Mouse (Mus musculus) embryonic facial prominence, embryonic 13.5 days (tissue): ENCODE data around the gene Kcnc4. TPM values are rescaled to one million over a fixed set of nuclear protein-coding genes. Genes with fewer than 3 reads are reported as not detected.

Experiments
- ATAC-seq: fragments of 200-750 bp; cut with Nextera tagmentation; 2 replicates; pipeline ENCODE4 v1.8.0; 2017; ENCODE audit warnings: low read depth; ENCODE audit not compliant: insufficient number of reproducible peaks, insufficient read depth, low FRiP score, low TSS enrichment
- H3K27ac ChIP-seq: fragments of 300-500 bp; sonication (generic); 2 replicates; pipeline ENCODE4 v1.5.1; 2015; ENCODE audit warnings: moderate library complexity, mild to moderate bottlenecking, inconsistent platforms
- H3K27me3 ChIP-seq: fragments of 300-500 bp; sonication (generic); 2 replicates; pipeline ENCODE4 v1.6.1; 2015; ENCODE audit warnings: mild to moderate bottlenecking, inconsistent platforms
- H3K36me3 ChIP-seq: fragments of 300-500 bp; sonication (generic); 2 replicates; pipeline ENCODE4 v1.6.1; 2015; ENCODE audit warnings: mild to moderate bottlenecking, inconsistent platforms
- H3K4me1 ChIP-seq: fragments of 300-500 bp; sonication (generic); 2 replicates; pipeline ENCODE4 v1.6.1; 2015; ENCODE audit warnings: inconsistent platforms
- H3K4me2 ChIP-seq: fragments of 300-500 bp; sonication (generic); 2 replicates; pipeline ENCODE4 v1.6.1; 2015; ENCODE audit warnings: moderate library complexity, mild to moderate bottlenecking, inconsistent platforms
- H3K4me3 ChIP-seq: fragments of 300-500 bp; sonication (generic); 2 replicates; pipeline ENCODE4 v1.5.1; 2015; ENCODE audit warnings: mild to moderate bottlenecking, inconsistent platforms
- H3K9ac ChIP-seq: fragments of 300-500 bp; sonication (generic); 2 replicates; pipeline ENCODE4 v1.6.1; 2015; ENCODE audit warnings: mild to moderate bottlenecking, inconsistent platforms
- H3K9me3 ChIP-seq: fragments of 300-500 bp; sonication (generic); 2 replicates; pipeline ENCODE4 v1.6.1; 2016; ENCODE audit warnings: inconsistent platforms
- WGBS: fragments of 180-500 bp; shearing (Covaris S2); methylation state at CpG from one replicate; pipeline ENCODE4 v1.1.7; 2015; ENCODE audit warnings: mixed read lengths; 5-methylcytosine and 5-hydroxymethylcytosine counted together
- polyA plus RNA-seq: library from polyadenylated mRNA; unstranded; fragments of >200 nt; fragmentation: Nextera tagmentation; extraction: Ambion mirVana; gene quantifications from 2 replicates; pipeline ENCODE4 v1.2.1, GENCODE M21; 2015

The Kcnc4 gene
- 0.21 and 0.22 TPM in 2 replicates for polyA plus RNA-seq

DNA sequence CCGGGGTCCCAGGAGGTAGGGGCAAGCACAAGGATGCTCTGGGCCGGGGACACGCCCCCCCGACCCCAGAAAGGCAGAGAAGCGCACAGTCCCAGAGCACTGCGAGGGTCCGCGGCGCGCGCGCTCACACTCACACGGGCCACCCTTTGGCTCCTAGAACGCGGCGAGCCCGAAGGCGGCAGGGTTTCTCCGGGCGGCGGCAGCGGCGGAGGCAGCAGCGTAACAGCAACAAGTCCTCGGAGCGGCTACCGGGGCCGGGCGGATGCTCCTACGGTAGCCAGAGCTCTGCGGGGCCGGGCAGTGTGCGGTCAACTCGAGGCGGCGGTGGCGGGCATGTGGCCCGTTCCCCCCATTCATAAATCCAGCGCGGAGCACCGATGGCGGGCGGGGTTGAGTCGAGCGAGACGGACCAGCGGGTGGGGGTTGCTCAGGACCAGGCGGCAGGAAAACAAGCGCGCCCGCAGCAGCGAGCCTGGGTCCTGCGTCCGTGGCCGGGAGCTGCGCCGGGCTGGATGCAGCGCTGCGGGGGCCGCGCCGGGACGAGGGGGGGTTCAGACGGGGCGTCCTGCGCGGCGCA, at the start of gene Kcnc4:
Gene Kcnc4, minus strand, starts transcription at position 357 of the 577 bp plus-strand sequence.
- peak within 1 kb of the TSS; percentile 54 for H3K9ac ChIP-seq
- peak within 1 kb of the TSS; percentile 99 for H3K4me2 ChIP-seq
- H3K4me1 ChIP-seq, result peaks cover 26% of the 10 kb centered on the region
- H3K4me3 ChIP-seq, result peak within 1 kb of the TSS; percentile 57
- no peak; the same call in 1 of the 2 replicates for ATAC-seq
- under 1% methylated on average over 66 of the region's 68 CpGs for WGBS
- H3K27ac ChIP-seq, result no peak within 1 kb of the TSS
- peaks cover 94% of the 10 kb centered on the region for H3K27me3 ChIP-seq
- no peaks in the 10 kb centered on the region for H3K36me3 ChIP-seq
- H3K9me3 ChIP-seq, result no peaks in the 10 kb centered on the region

DNA sequence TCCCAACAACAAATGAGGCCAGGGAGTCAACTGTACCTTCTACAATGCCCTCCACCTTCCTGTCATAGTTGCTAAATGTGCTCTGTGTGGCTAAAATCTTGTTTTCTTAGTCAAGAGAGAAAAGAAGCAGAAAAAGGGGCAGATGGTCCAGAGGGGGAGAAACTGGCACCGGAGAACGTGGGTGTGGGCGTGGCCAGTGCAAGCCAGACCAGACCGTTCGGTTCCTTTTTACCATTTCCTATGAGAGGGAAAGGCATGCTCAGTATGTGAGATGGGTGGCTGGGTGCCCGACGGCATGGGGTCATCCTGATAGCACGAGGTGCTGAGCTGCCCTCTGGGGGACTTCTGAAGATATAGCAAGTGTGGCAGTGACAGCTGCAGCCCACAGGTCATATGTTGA, 49.3 kb upstream of the Kcnc4 start:
- no peak overlapping the region for H3K4me3 ChIP-seq
- peaks cover 24% of the 10 kb centered on the region for H3K4me1 ChIP-seq
- 0 out of 2 replicates have a peak overlapping the region, but pooled peaks have one; percentile 5 for H3K4me2 ChIP-seq
- H3K36me3 ChIP-seq, result no peaks in the 10 kb centered on the region
- no peaks in the 10 kb centered on the region for H3K27me3 ChIP-seq
- no peaks in the 10 kb centered on the region for H3K9me3 ChIP-seq
- no peak for ATAC-seq
- no peak overlapping the region for H3K27ac ChIP-seq
- H3K9ac ChIP-seq, result no peak overlapping the region
- WGBS, result 62% methylated on average over 8 of the region's 8 CpGs

DNA sequence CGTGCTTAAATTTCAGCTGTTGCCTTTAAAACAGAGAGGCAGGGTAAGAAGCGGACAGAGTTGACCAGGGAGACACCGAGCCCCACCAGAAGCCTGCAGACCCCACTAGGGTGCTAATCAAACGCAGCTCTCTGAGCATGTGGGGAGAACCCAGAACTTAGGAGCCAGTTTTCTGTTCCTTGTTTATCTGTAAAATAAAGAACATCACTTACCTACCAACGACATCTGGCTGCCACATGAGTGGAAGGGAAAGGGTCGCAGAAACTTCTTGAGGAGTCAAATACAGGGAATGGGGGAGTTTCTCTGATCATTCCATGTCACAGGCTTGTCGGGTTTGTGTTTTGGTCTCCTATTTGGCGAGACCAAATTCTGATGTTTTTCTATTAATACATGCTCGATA, 48.6 kb upstream of the Kcnc4 start:
- ATAC-seq, result no peak
- Histone ChIP-seq H3K4me1 (peaks cover 24% of the 10 kb centered on the region), H3K27ac (no peak overlapping the region)

DNA sequence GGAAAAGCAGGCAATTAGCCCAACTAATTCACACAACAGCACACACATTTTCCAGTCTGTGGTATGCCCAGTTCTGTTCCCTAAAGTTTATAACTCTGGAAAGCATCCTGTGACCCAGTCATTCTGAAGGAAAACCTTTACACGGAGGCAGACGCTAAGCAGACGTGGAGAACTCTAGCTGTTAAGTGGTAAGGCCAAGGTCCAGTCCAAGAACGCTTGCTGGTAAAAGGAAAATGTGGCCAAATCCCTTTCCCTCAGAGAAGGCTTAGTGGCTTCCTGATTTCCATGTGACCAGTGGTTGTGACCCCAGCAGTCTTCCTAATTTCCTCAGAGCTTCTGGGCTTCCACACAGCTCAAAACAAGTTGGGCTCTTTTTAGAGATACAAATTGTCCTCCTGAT, 47.2 kb upstream of the Kcnc4 start:
- no peak overlapping the region for H3K27ac ChIP-seq
- no peak overlapping the region for H3K4me3 ChIP-seq
- no peak overlapping the region for H3K9ac ChIP-seq
- H3K9me3 ChIP-seq, result no peaks in the 10 kb centered on the region
- WGBS, result 73% methylated on average over 4 of the region's 4 CpGs
- no peaks in the 10 kb centered on the region for H3K36me3 ChIP-seq
- peaks cover 26% of the 10 kb centered on the region for H3K4me1 ChIP-seq
- no peak overlapping the region for H3K4me2 ChIP-seq
- ATAC-seq, result no peak
- H3K27me3 ChIP-seq, result no peaks in the 10 kb centered on the region

More for the DNA sequence above, 48.6 kb upstream of the Kcnc4 start:
- H3K36me3 ChIP-seq, result no peaks in the 10 kb centered on the region
- no peaks in the 10 kb centered on the region for H3K9me3 ChIP-seq
- WGBS, result 35% methylated on average over 9 of the region's 9 CpGs
- no peak overlapping the region for H3K4me3 ChIP-seq
- H3K27me3 ChIP-seq, result no peaks in the 10 kb centered on the region
- no peak overlapping the region for H3K4me2 ChIP-seq
- H3K9ac ChIP-seq, result no peak overlapping the region

DNA sequence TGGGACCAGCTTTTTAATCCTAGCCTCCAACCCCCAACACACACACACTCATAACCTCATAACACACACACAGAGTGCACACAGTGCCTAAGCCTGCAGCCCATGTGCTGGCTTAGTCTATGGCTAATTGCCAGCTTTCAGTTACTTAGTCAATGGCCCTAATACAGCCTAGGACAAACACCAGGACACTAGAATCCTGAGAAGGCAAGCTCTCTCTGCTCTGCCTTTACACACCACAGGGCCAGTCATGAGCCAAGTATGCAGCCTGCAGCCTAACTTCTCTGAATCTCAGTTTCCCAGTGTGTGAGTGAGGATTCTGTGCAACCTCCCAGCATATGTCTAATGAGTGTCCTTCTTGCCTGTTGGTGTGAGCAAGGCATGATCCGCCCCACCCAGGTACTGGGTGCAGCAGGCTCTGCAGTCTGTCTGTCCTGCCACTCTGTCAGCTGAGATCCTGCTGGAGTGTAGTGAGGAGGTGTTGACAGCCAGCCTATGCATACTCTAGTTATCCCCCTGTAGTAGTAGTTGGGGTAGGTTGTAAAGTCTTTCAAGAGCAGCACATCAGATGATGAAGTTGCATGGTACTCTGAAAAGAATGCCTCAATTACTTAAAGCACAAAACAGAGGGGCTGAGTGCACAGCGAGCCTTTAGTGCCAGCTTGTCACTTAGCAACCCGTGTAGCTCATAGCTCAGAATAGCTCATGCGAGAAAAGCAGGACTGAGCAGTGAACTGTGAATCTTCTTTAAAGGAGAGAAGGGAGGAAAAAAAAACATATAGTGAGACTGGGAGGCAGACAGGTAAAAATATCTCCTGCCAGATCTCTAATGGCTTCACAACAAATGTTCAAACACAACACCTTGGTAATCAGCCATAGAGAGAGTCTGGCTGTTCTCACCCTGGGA, 46.4 kb upstream of the Kcnc4 start:
- no peaks in the 10 kb centered on the region for H3K36me3 ChIP-seq
- ATAC-seq, result no peak
- no peaks in the 10 kb centered on the region for H3K9me3 ChIP-seq
- H3K4me2 ChIP-seq, result no peak overlapping the region
- H3K4me3 ChIP-seq, result no peak overlapping the region
- no peaks in the 10 kb centered on the region for H3K27me3 ChIP-seq
- H3K9ac ChIP-seq, result no peak overlapping the region
- 52% methylated on average over 4 of the region's 4 CpGs for WGBS
- peaks cover 28% of the 10 kb centered on the region for H3K4me1 ChIP-seq
- H3K27ac ChIP-seq, result no peak overlapping the region

DNA sequence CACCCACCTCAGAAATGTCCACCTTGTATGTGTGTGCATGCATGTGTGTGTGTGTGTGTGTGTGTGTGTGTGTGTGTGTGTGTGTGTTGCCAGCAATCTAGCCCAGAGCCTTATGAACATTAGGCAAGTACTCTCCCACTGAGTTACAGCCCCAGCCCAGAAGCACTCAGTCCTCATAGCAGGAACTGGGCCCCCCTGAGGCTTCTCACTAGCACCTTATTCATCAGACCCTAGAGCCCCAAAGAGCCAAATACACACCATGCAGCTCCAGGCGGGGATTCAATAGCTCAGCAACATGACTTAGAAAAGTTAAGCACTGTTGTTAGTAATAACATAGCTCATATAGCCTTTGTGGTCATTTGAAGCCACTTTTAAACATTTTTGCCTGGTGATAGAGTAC, 45.2 kb upstream of the Kcnc4 start:
- Histone ChIP-seq H3K9me3 (0 out of 2 replicates have a peak, but pooled peaks cover 9% of the 10 kb centered on the region), H3K4me3 (no peak overlapping the region), H3K4me1 (peaks cover 28% of the 10 kb centered on the region), H3K27ac (no peak overlapping the region), H3K36me3 (peaks cover 11% of the 10 kb centered on the region), H3K27me3 (no peaks in the 10 kb centered on the region), H3K4me2 (no peak overlapping the region), H3K9ac (no peak overlapping the region)
- ATAC-seq, result no peak
- 68% methylated on average over 1 of the region's 1 CpGs for WGBS

DNA sequence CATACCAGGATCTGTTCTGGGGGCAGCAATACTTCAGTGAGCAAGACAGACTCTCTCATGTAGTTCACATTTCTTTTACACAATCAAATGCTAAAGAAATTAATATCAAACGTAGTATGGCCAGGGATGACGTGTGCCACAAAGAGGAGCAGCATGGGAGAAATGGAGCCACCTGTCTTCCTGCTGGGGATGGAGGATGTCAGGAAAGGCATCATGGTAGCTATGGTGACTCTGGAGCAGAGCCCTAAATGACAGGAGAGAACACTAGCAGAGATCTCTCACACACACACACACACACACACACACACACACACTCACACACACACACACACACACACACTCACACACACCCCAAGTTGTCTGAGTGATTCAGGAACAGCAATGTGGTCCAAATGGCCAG, 44.4 kb upstream of the Kcnc4 start:
- Histone ChIP-seq H3K27ac (no peak overlapping the region), H3K4me2 (no peak overlapping the region), H3K9ac (no peak overlapping the region), H3K4me3 (no peak overlapping the region), H3K36me3 (peaks cover 18% of the 10 kb centered on the region), H3K4me1 (peaks cover 27% of the 10 kb centered on the region), H3K9me3 (0 out of 2 replicates have a peak, but pooled peaks cover 9% of the 10 kb centered on the region), H3K27me3 (no peaks in the 10 kb centered on the region)
- no peak for ATAC-seq
- 76% methylated on average over 2 of the region's 2 CpGs for WGBS

DNA sequence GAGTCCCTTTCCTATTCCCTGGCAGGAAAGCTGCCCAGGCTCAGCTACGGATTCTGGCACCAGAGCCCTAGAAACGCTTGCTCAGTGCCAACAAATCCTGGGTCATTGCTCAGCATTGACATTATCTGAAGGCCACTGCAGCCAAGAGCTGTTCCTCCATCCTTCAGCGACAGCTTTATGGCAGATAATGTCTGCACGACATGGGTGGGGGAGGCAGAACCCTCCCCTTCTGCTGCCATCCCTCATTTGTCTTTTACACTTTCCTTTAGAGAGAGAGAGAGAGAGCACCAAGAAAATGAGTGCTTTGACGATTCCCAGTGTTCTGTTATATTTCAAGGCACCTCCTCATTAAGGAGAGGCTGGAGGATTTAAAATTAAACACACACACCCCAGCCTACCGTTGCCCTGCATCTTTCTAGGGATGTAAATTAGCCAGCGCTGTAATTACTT, 42.4 kb upstream of the Kcnc4 start:
- Histone ChIP-seq H3K4me1 (peaks cover 19% of the 10 kb centered on the region), H3K27ac (no peak overlapping the region), H3K4me2 (no peak overlapping the region), H3K27me3 (no peaks in the 10 kb centered on the region), H3K9me3 (0 out of 2 replicates have a peak, but pooled peaks cover 9% of the 10 kb centered on the region), H3K36me3 (peaks cover 21% of the 10 kb centered on the region), H3K4me3 (no peak overlapping the region), H3K9ac (no peak overlapping the region)
- ATAC-seq, result no peak
- whole genome bisulfite sequencing, result 60% methylated on average over 7 of the region's 7 CpGs

DNA sequence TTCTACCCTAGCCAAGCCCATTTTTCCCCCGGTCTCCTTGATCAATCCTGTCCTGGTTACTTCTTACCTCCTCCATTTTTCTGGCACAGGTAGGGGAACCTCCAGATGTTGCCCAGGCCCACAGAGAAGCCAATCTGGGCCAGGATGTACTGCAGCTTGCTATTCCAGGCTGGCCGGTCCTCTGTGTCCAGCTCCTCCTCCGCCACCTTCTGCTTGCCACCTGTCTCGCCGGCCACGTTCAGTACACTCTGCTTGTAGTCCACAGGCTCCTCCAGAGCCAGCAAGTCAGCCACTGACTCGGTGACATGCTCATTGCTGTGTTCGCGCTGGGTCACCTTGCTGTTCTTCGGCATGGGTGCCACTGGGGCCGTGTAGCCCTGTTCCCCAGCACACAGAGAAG, 40.9 kb upstream of the Kcnc4 start:
- 96% methylated on average over 11 of the region's 11 CpGs for WGBS
- no peaks in the 10 kb centered on the region for H3K27me3 ChIP-seq
- 0 out of 2 replicates have a peak, but pooled peaks cover 9% of the 10 kb centered on the region for H3K9me3 ChIP-seq
- H3K4me3 ChIP-seq, result no peak overlapping the region
- no peak overlapping the region for H3K9ac ChIP-seq
- peaks cover 9% of the 10 kb centered on the region for H3K4me1 ChIP-seq
- no peak overlapping the region for H3K4me2 ChIP-seq
- no peak overlapping the region for H3K27ac ChIP-seq
- peaks cover 26% of the 10 kb centered on the region for H3K36me3 ChIP-seq
- no peak for ATAC-seq

DNA sequence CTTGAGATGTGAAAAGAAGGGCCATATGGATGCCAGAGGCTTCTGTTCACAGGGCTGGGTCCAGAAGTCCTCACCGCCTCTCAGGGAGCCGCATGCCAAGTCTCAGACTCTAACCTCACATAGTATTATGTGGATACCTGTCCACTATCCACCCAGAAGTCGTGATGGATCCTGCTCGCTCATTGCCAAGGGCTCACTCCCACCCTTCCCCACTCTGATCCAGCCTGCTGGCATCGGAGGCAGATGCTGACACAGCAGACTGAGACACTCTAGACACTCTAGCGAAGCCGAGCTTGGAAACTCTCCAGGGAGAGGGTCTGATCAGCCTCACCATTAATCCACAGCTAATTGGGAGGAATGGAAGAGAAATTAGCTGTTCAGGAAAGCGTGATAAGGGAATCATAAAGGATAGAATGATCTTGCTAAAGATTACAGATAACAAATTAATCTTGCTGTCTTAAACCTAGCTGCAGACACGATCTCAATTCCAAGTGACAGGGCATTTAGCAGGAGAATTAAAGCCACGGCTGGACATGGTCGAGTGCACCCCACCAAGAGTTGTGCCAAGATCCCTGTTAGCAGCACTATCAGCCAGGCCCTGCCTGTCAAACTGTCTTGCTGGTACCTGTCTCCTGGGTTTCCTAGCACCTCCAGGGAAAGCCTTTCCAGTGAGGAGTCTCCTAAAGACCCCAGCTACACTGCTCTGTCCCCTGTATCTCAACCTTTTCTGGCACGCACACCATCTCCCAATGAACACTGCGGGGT, 36.9 kb upstream of the Kcnc4 start:
- Histone ChIP-seq H3K4me2 (no peak overlapping the region), H3K9ac (no peak overlapping the region), H3K4me3 (no peak overlapping the region), H3K4me1 (peaks cover 30% of the 10 kb centered on the region), H3K27ac (no peak overlapping the region), H3K9me3 (0 out of 2 replicates have a peak, but pooled peaks cover 9% of the 10 kb centered on the region), H3K27me3 (no peaks in the 10 kb centered on the region), H3K36me3 (peaks cover 33% of the 10 kb centered on the region)
- ATAC-seq, result no peak
- 75% methylated on average over 13 of the region's 13 CpGs for WGBS

DNA sequence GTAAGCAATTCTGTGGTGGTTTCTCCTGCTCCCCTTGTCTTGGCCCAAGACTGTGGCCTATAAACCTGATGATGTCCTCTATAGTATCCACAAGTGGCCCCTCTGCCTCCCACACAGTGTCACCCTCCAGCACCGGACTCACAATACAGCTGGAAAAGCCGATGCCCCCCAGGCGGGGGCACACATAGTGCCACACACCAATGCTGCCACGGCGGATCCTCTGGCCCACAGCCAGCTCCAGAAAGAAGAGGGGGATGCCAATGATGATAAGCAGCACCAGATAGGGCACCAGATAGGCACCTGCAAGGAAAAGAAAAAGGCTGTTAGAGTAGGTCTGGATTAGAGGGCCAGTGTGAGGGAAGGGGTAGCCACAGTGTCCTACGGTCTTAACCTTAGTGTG, 36.2 kb upstream of the Kcnc4 start:
- 0 out of 2 replicates have a peak, but pooled peaks cover 7% of the 10 kb centered on the region for H3K9me3 ChIP-seq
- ATAC-seq, result no peak
- no peak overlapping the region for H3K9ac ChIP-seq
- peaks cover 37% of the 10 kb centered on the region for H3K4me1 ChIP-seq
- H3K4me3 ChIP-seq, result no peak overlapping the region
- no peak overlapping the region for H3K27ac ChIP-seq
- peaks cover 32% of the 10 kb centered on the region for H3K36me3 ChIP-seq
- no peaks in the 10 kb centered on the region for H3K27me3 ChIP-seq
- H3K4me2 ChIP-seq, result no peak overlapping the region
- WGBS, result 93% methylated on average over 6 of the region's 6 CpGs
